Mouse (Mus musculus) macrophage (primary cell): ENCODE results near the gene Upf3a. TPM values are rescaled to one million over a fixed set of nuclear protein-coding genes. Genes with fewer than 3 reads are reported as not detected.
"Not testable (repeated sequence)": the region's sequence is repeated elsewhere in the genome, so short reads cannot be mapped to it uniquely, and the experiment has no call there.

Experiments
- H3K27ac ChIP-seq: fragments of 350-480 bp; formaldehyde crosslinking; 2 replicates; pipeline ENCODE4 v1.9.0; 2021
- H3K36me3 ChIP-seq: fragments of 350-480 bp; formaldehyde crosslinking; 2 replicates; pipeline ENCODE4 v1.9.0; 2021; ENCODE audit errors: inconsistent target
- H3K4me3 ChIP-seq: fragments of 350-480 bp; formaldehyde crosslinking; 2 replicates; pipeline ENCODE4 v1.9.0; 2021; ENCODE audit errors: inconsistent target
- H3K79me2 ChIP-seq: fragments of 350-480 bp; formaldehyde crosslinking; 2 replicates; pipeline ENCODE4 v1.9.0; 2021; ENCODE audit errors: inconsistent target
- WGBS: methylation state at CpG from one replicate; pipeline ENCODE4 v1.1.7; 2026; ENCODE audit warnings: inconsistent platforms; ENCODE audit not compliant: missing documents; 5-methylcytosine and 5-hydroxymethylcytosine counted together
- polyA plus RNA-seq: library from polyadenylated mRNA; stranded (reverse); fragments of 250-400 nt; gene quantifications from 3 replicates; pipeline ENCODE4 v1.2.4, GENCODE M21; 2018; ENCODE audit warnings: inconsistent platforms
- total RNA-seq, 78 experiments: library from RNA; depleted of rRNA; stranded (reverse); fragments of 250-400 nt; gene quantifications; 1 replicate in 9 of 78; 2 replicates in 24 of 78; 3 replicates in 43 of 78; 4 replicates in 2 of 78; pipeline ENCODE4 v1.2.4; 2018; ENCODE audit warnings: inconsistent platforms in 56 of 78

Upf3a gene
- 10 to 100 TPM; 20.4 to 43.1 (median 33.8) TPM for total RNA-seq (2018; cell fraction: chromatin; rRNA removed)
- total RNA-seq (2018; cell fraction: cytosol; rRNA removed): 10 to 100 TPM; 15.4 to 22.3 (median 19.0) TPM
- total RNA-seq (2018; cell fraction: nucleus; rRNA removed): 10 to 100 TPM; 18.0 to 37.3 (median 24.5) TPM
- 16.4 to 33.4 TPM (median 21.5 TPM) in 3 replicates for polyA plus RNA-seq

DNA sequence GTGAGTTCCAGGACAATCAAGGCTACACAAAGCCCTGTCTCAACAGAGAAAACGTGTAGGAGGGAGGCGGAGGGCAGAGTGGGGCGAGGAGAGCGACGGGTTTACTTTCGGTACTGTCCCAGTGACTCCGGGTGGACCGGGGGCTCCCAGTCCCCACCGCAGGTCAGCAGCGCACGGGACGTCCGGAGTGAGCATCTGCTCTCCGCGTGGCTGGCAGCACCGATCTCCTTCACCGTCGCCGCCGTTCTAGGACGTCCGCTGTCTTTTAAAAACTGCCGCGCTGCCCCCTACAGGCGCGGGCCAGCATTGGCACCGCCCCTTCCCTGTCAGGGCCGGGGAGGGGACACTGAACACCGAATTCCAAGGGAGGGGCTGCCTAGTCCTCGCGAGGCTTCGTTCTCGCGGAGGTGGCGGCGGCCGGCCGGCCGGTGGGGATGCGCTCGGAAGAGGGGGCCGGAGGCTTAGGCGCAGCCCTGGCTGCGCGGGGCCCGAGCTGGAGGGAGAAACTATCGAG, at the start of gene Upf3a:
Gene Upf3a, plus strand, starts transcription at position 366 of the 514 bp plus-strand sequence.
- Histone ChIP-seq H3K79me2 (peaks cover 9% of the 10 kb centered on the region; the same call in 1 of the 2 replicates), H3K4me3 (peak within 1 kb of the TSS; percentile 59), H3K36me3 (peaks cover 17% of the 10 kb centered on the region), H3K27ac (no peak within 1 kb of the TSS)
- WGBS: under 1% methylated on average over 47 of the region's 47 CpGs

GRCm38 (mm10) chr8:13740323-13740770, 45.1 kb upstream of the Upf3a start:
- no peak overlapping the region for H3K27ac ChIP-seq
- WGBS: 11% methylated on average over 6 of the region's 6 CpGs

DNA sequence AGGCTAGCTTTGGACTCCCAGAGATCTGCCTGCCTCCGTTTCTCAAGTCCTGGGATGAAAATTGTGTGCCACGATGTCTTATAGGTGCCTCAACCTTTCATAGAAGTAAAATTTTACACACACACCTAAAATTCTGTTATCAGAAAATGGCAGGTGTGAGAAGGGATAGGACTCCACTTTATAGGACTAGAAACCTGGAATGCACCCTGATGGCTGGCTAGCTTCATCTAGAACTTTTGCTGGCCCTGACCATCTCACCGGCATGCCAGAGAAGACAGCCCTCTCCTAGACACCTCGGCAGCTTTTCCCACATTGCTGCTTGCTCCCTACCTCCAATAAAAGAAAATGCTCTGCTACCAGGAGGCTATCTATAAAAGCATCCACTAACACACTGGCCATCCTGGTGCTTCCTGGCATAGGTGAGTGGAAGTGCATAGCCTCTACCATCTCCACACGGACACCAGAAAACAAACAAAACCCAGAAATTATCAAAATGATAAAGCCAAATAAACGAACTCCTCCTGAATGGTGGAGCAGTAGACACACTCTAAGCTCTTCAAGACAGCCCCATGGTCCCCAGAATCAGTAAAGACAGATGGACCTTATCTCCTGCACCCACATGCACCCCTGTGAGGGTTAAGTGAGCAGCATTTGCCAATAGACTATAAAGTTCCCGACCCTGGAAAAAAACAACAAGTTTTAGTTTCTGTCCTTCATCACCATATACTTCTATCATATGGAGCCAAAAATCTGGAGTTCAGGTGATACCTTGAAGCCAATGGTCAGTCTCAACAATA, 44.4 kb upstream of the Upf3a start:
- H3K79me2 ChIP-seq: no peaks in the 10 kb centered on the region
- no peaks in the 10 kb centered on the region for H3K36me3 ChIP-seq
- WGBS: 63% methylated on average over 7 of the region's 7 CpGs
- H3K4me3 ChIP-seq: no peak overlapping the region
- no peak overlapping the region for H3K27ac ChIP-seq

More at GRCm38 (mm10) chr8:13740323-13740770, 45.1 kb upstream of the Upf3a start:
- no peak overlapping the region for H3K4me3 ChIP-seq
- H3K36me3 ChIP-seq: no peaks in the 10 kb centered on the region
- H3K79me2 ChIP-seq: no peaks in the 10 kb centered on the region

- not testable (repeated sequence) for H3K4me3 ChIP-seq, H3K36me3 ChIP-seq, H3K27ac ChIP-seq, H3K79me2 ChIP-seq
- whole genome bisulfite sequencing: 96% methylated on average over 3 of the region's 6 CpGs
Observed at GRCm38 (mm10) chr8:13746212-13746611, 39.2 kb upstream of the Upf3a start.

GRCm38 (mm10) chr8:13747626-13748025, 37.8 kb upstream of the Upf3a start:
- WGBS: 42% methylated on average over 3 of the region's 3 CpGs
- H3K27ac ChIP-seq: no peak overlapping the region
- H3K4me3 ChIP-seq: no peak overlapping the region

GRCm38 (mm10) chr8:13753680-13754079, 31.7 kb upstream of the Upf3a start:
- WGBS: 10% methylated on average over 2 of the region's 2 CpGs
- H3K79me2 ChIP-seq: peaks cover 9% of the 10 kb centered on the region
- no peaks in the 10 kb centered on the region for H3K36me3 ChIP-seq
- no peak overlapping the region for H3K4me3 ChIP-seq
- no peak overlapping the region for H3K27ac ChIP-seq

More at GRCm38 (mm10) chr8:13747626-13748025, 37.8 kb upstream of the Upf3a start:
- Histone ChIP-seq H3K79me2 (no peaks in the 10 kb centered on the region), H3K36me3 (no peaks in the 10 kb centered on the region)

GRCm38 (mm10) chr8:13756480-13756879, 28.9 kb upstream of the Upf3a start:
- 85% methylated on average over 7 of the region's 7 CpGs for WGBS
- Histone ChIP-seq H3K27ac (no peak overlapping the region), H3K79me2 (peaks cover 34% of the 10 kb centered on the region), H3K36me3 (peaks cover 11% of the 10 kb centered on the region; the same call in 1 of the 2 replicates), H3K4me3 (no peak overlapping the region)

DNA sequence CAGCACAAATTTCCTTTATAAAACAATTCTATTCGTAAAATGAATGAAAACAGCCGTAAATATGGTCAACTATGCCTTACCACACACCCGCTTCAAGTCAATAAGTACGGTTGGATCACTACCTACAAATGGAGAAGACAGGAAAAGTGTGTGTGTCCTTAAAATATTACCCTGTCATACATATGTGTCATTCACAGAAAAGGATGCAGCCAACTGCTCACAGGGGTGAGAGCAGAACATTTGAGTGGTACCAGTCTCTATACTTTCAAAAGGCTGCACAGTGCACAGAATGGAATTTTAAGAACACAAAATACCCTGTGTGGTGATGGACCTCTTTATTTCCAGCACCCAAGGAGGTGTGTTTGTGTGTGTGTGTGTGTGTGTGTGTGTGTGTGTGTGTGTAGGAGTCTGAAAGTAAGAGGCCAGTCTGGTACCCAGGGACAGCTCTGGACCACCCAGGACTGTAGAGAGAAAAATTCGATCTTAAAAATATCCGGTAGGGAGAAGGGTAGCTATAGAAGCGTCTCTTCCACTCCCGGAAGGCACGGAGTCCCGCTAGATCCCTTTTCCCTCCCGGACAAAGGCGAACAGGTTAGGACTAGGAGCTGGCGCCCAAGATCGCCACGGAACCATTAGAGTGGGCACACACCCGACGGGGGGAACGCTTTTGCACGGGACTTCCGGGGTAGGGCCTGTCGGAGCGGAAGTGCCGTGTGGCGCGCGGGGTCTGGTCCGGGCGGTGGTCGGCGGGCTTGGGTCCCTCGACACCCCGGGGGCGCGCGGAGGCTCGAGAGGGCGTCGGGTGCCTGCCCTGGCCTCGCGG, 28.2 kb upstream of the Upf3a start, which contains the start of gene Cdc16:
Gene Cdc16, plus strand, starts transcription at position 695 of the 823 bp plus-strand sequence.
- Histone ChIP-seq H3K36me3 (peaks cover 19% of the 10 kb centered on the region), H3K4me3 (peak within 1 kb of the TSS; percentile 84), H3K79me2 (peaks cover 34% of the 10 kb centered on the region), H3K27ac (peak within 1 kb of the TSS; percentile 32)
- WGBS: 9% methylated on average over 40 of the region's 40 CpGs

GRCm38 (mm10) chr8:13757805-13758727, 27.3 kb upstream of the Upf3a start:
- H3K4me3 ChIP-seq: peak overlapping the region; percentile 84
- WGBS: 1% methylated on average over 38 of the region's 38 CpGs
- peak overlapping the region; percentile 28 for H3K27ac ChIP-seq
- H3K79me2 ChIP-seq: peaks cover 34% of the 10 kb centered on the region
- peaks cover 27% of the 10 kb centered on the region for H3K36me3 ChIP-seq

- WGBS: 93% methylated on average over 11 of the region's 11 CpGs
- Histone ChIP-seq H3K79me2 (no peaks in the 10 kb centered on the region), H3K4me3 (no peak overlapping the region), H3K27ac (no peak overlapping the region), H3K36me3 (peaks cover 90% of the 10 kb centered on the region)
Observed at GRCm38 (mm10) chr8:13769206-13769605, 16.2 kb upstream of the Upf3a start.

DNA sequence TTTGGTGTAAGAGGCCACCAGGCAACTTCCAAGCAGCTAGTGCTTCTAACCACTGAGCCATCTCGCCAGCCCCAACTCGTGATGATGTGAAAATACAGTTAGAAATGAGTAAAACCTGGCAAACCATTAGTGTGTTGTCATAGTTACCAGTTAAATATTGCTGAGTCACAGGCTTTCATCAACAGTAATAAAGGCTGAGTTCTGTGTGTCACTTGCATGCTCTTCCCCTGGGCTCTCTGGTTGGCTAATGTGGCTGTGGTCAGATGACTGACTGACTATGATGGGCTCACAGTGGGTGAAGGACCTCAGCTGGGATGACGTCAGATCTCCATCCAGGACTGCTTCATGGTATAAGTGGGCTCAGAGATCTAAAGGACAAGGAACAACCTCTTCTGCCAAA, 4.9 kb upstream of the Upf3a start:
- 69% methylated on average over 3 of the region's 3 CpGs for WGBS
- Histone ChIP-seq H3K27ac (no peak overlapping the region), H3K4me3 (no peak overlapping the region), H3K36me3 (peaks cover 58% of the 10 kb centered on the region), H3K79me2 (no peaks in the 10 kb centered on the region)

DNA sequence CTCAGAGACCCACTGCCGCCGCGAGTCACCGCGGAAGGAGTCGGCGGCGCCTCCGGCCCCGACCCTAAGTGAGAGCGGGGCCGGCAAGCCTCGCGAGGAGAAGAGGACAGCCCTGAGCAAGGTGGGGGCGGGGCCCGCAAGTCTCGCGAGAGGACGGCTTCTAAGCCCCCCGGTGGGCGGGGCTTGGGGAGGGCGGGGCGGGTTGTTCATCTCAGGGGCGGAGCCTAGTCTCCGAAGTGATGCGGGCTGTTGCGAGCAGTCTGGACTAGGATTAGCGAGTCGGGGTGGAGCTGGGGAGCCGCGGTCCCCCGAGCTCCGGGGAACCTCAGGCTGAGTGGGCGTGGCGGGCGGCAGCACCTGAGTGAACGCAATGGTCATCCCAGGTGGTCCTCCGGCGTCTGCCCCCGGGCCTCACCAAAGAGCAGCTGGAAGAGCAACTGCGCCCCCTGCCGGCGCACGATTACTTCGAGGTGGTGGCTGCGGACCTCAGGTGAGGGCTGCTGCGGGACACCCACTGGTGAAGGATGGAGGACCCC, 417 bp downstream of the Upf3a start:
- H3K79me2 ChIP-seq: peaks cover 9% of the 10 kb centered on the region; the same call in 1 of the 2 replicates
- WGBS: under 1% methylated on average over 41 of the region's 47 CpGs
- H3K27ac ChIP-seq: no peak overlapping the region
- H3K4me3 ChIP-seq: peak overlapping the region; percentile 22
- H3K36me3 ChIP-seq: peaks cover 12% of the 10 kb centered on the region

DNA sequence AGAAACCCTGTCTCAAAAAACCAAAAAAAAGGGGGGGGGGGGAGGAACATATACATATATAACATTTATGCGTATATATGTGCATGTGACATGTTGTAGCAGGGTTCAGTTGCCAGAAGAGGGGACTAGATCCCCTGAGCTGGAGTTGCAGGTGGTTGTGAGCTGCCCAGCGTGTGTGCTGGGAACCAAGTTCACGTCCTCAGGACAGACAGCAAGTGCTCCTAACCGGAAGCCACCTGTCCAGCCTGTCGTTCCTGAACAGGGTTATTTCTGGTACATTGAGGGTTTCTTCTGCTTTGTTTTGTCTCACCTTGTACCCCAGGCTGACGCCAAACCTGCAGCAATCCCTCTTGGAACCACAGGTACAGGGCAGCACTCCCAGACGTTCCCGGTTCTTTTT, 4.2 kb downstream of the Upf3a start:
- Histone ChIP-seq H3K36me3 (peaks cover 24% of the 10 kb centered on the region), H3K79me2 (peaks cover 9% of the 10 kb centered on the region; the same call in 1 of the 2 replicates), H3K27ac (no peak overlapping the region), H3K4me3 (no peak overlapping the region)
- WGBS: 96% methylated on average over 8 of the region's 8 CpGs
